Mouse (Mus musculus) neural tube, embryonic 14.5 days (tissue): ENCODE measurements around the gene Hipk1. TPM values are rescaled to one million over a fixed set of nuclear protein-coding genes. Genes with fewer than 3 reads are reported as not detected.

Experiments
- ATAC-seq: fragments of 200-750 bp; cut with Nextera tagmentation; 2 replicates; pipeline ENCODE4 v1.8.0; 2017; ENCODE audit warnings: low read depth, mild to moderate bottlenecking, moderate TSS enrichment, moderate library complexity
- H3K27ac ChIP-seq: fragments of 300-500 bp; sonication (generic); 2 replicates; pipeline ENCODE4 v1.5.1; 2014; ENCODE audit warnings: low read depth, mild to moderate bottlenecking, control low read depth, low read length, moderate library complexity, mixed read lengths
- H3K27me3 ChIP-seq: fragments of 300-500 bp; sonication (generic); 2 replicates; pipeline ENCODE4 v1.6.1; 2014; ENCODE audit warnings: low read length; ENCODE audit not compliant: control insufficient read depth, insufficient read depth
- H3K36me3 ChIP-seq: fragments of 300-500 bp; sonication (generic); 2 replicates; pipeline ENCODE4 v1.6.1; 2014; ENCODE audit warnings: low read length, mixed read lengths; ENCODE audit not compliant: control insufficient read depth, insufficient read depth
- H3K4me1 ChIP-seq: fragments of 300-500 bp; sonication (generic); 2 replicates; pipeline ENCODE4 v1.6.1; 2014; ENCODE audit warnings: low read length; ENCODE audit not compliant: control insufficient read depth, insufficient read depth
- H3K4me2 ChIP-seq: fragments of 300-500 bp; sonication (generic); 2 replicates; pipeline ENCODE4 v1.6.1; 2014; ENCODE audit warnings: mild to moderate bottlenecking, low read depth, low read length, control low read depth
- H3K4me3 ChIP-seq: fragments of 300-500 bp; sonication (generic); 2 replicates; pipeline ENCODE4 v1.5.1; 2014; ENCODE audit warnings: low read depth, low read length, control low read depth, mixed read lengths
- H3K9ac ChIP-seq: fragments of 300-500 bp; sonication (generic); replicated peaks from 2 replicates; pipeline ENCODE4 v1.6.1; 2014; ENCODE audit warnings: low read depth, mild to moderate bottlenecking, control low read depth, low read length, mixed read lengths
- H3K9me3 ChIP-seq: fragments of 300-500 bp; sonication (generic); 2 replicates; pipeline ENCODE4 v1.6.1; 2016; ENCODE audit warnings: low read length; ENCODE audit not compliant: control insufficient read depth
- WGBS: fragments of 180-500 bp; shearing (Covaris S2); extraction: QIAGEN DNeasy Blood & Tissue Kit; methylation state at CpG from one replicate; pipeline ENCODE4 v1.1.7; 2014; 5-methylcytosine and 5-hydroxymethylcytosine counted together
- polyA plus RNA-seq: library from polyadenylated mRNA; unstranded; fragments of >200 nt; fragmentation: Nextera tagmentation; extraction: Ambion mirVana; gene quantifications from 2 replicates; pipeline ENCODE4 v1.2.1, GENCODE M21; 2014

Gene Hipk1
- polyA plus RNA-seq, 1 experiment from 2014 or later: 17.9 TPM

GRCm38 (mm10) chr3:103743208-103743607, 48.2 kb downstream of the Hipk1 start:
- Histone ChIP-seq H3K9me3 (no peaks in the 10 kb centered on the region), H3K9ac (no peak overlapping the region), H3K27ac (no peak overlapping the region), H3K4me3 (no peak overlapping the region), H3K4me2 (no peak overlapping the region), H3K27me3 (no peaks in the 10 kb centered on the region), H3K4me1 (no peaks in the 10 kb centered on the region; the same call in 1 of the 2 replicates), H3K36me3 (peaks cover 43% of the 10 kb centered on the region)
- no peak for ATAC-seq
- 82% methylated on average over 6 of the region's 6 CpGs for WGBS

GRCm38 (mm10) chr3:103740342-103740741, 51.0 kb downstream of the Hipk1 start:
- ATAC-seq: no peak
- 19% methylated on average over 5 of the region's 5 CpGs for WGBS
- H3K36me3 ChIP-seq: peaks cover 22% of the 10 kb centered on the region

GRCm38 (mm10) chr3:103739329-103739728, 52.0 kb downstream of the Hipk1 start, which contains the start of gene Gm10964:
Gene Gm10964, plus strand, starts transcription at chr3:103739366.
- WGBS: 91% methylated on average over 1 of the region's 1 CpGs
- H3K9ac ChIP-seq: no peak within 1 kb of the TSS
- no peak for ATAC-seq

More at GRCm38 (mm10) chr3:103740342-103740741, 51.0 kb downstream of the Hipk1 start:
- no peaks in the 10 kb centered on the region for H3K27me3 ChIP-seq
- H3K4me1 ChIP-seq: peaks cover 7% of the 10 kb centered on the region
- no peak overlapping the region for H3K27ac ChIP-seq
- no peak overlapping the region for H3K4me2 ChIP-seq
- H3K9me3 ChIP-seq: no peaks in the 10 kb centered on the region
- no peak overlapping the region for H3K4me3 ChIP-seq
- no peak overlapping the region for H3K9ac ChIP-seq

GRCm38 (mm10) chr3:103737778-103738571, 53.4 kb downstream of the Hipk1 start, which contains the start of gene Olfml3:
Gene Olfml3, minus strand, starts transcription at chr3:103738001.
- Histone ChIP-seq H3K36me3 (peaks cover 1% of the 10 kb centered on the region; the same call in 1 of the 2 replicates), H3K4me3 (no peak within 1 kb of the TSS; the same call in 1 of the 2 replicates), H3K4me1 (peaks cover 25% of the 10 kb centered on the region), H3K27me3 (no peaks in the 10 kb centered on the region), H3K27ac (peak within 1 kb of the TSS; percentile 60), H3K9me3 (no peaks in the 10 kb centered on the region), H3K9ac (0 out of 2 replicates have a peak within 1 kb of the TSS, but pooled peaks have one; percentile 8), H3K4me2 (peak within 1 kb of the TSS; percentile 45)
- peak; percentile 77 for ATAC-seq
- WGBS: 1% methylated on average over 18 of the region's 18 CpGs

More at GRCm38 (mm10) chr3:103739329-103739728, 52.0 kb downstream of the Hipk1 start, which contains the start of gene Gm10964:
- H3K36me3 ChIP-seq: peaks cover 15% of the 10 kb centered on the region
- H3K4me1 ChIP-seq: peaks cover 17% of the 10 kb centered on the region
- peak within 1 kb of the TSS; percentile 60 for H3K27ac ChIP-seq
- H3K9me3 ChIP-seq: no peaks in the 10 kb centered on the region
- H3K4me3 ChIP-seq: no peak within 1 kb of the TSS; the same call in 1 of the 2 replicates
- H3K27me3 ChIP-seq: no peaks in the 10 kb centered on the region
- peak within 1 kb of the TSS; percentile 45; the same call in 1 of the 2 replicates for H3K4me2 ChIP-seq

GRCm38 (mm10) chr3:103737061-103737754, 54.2 kb downstream of the Hipk1 start:
- Histone ChIP-seq H3K36me3 (no peaks in the 10 kb centered on the region), H3K4me2 (peak overlapping the region; percentile 45; the same call in 1 of the 2 replicates), H3K27ac (peak overlapping the region; percentile 60), H3K27me3 (no peaks in the 10 kb centered on the region), H3K4me3 (no peak overlapping the region), H3K9ac (0 out of 2 replicates have a peak overlapping the region, but pooled peaks have one; percentile 8), H3K4me1 (peaks cover 25% of the 10 kb centered on the region), H3K9me3 (no peaks in the 10 kb centered on the region)
- 27% methylated on average over 16 of the region's 16 CpGs for WGBS
- no peak for ATAC-seq

GRCm38 (mm10) chr3:103735776-103736600, 55.4 kb downstream of the Hipk1 start:
- no peak overlapping the region for H3K9ac ChIP-seq
- H3K27me3 ChIP-seq: no peaks in the 10 kb centered on the region
- ATAC-seq: no peak
- H3K4me1 ChIP-seq: peaks cover 25% of the 10 kb centered on the region
- no peaks in the 10 kb centered on the region for H3K9me3 ChIP-seq
- 66% methylated on average over 28 of the region's 28 CpGs for WGBS
- H3K4me2 ChIP-seq: peak overlapping the region; percentile 45; the same call in 1 of the 2 replicates
- H3K4me3 ChIP-seq: no peak overlapping the region
- H3K36me3 ChIP-seq: no peaks in the 10 kb centered on the region
- no peak overlapping the region for H3K27ac ChIP-seq

GRCm38 (mm10) chr3:103734696-103735519, 56.5 kb downstream of the Hipk1 start:
- WGBS: 10% methylated on average over 11 of the region's 11 CpGs
- peaks cover 25% of the 10 kb centered on the region for H3K4me1 ChIP-seq
- H3K27me3 ChIP-seq: no peaks in the 10 kb centered on the region

More at GRCm38 (mm10) chr3:103734696-103735519, 56.5 kb downstream of the Hipk1 start:
- 0 out of 2 replicates have a peak overlapping the region, but pooled peaks have one; percentile 7 for H3K27ac ChIP-seq
- H3K9ac ChIP-seq: no peak overlapping the region
- H3K36me3 ChIP-seq: no peaks in the 10 kb centered on the region
- no peak overlapping the region for H3K4me3 ChIP-seq
- no peaks in the 10 kb centered on the region for H3K9me3 ChIP-seq
- no peak for ATAC-seq
- H3K4me2 ChIP-seq: no peak overlapping the region
